Mouse (Mus musculus) erythroblast, embryonic 14.5 days (primary cell): ENCODE data around the gene Nob1.

Experiments
- GATA1 ChIP-seq: IDR thresholded peaks from 2 replicates; pipeline ENCODE4 v1.6.1; 2012; ENCODE audit warnings: low read length, inconsistent platforms, mixed read lengths
- TAL1 ChIP-seq: IDR thresholded peaks from 3 replicates; pipeline ENCODE4 v1.6.1; 2012; ENCODE audit warnings: low read length, inconsistent platforms, mixed read lengths

- TF ChIP-seq GATA1 (no peak), TAL1 (no peak)
Observed at GRCm38 (mm10) chr8:107473369-107473768, 48.5 kb upstream of the Nob1 start.
